Mouse (Mus musculus): Measurements from ENCODE around the gene Eno3. TPM values are rescaled to one million over a fixed set of nuclear protein-coding genes. Genes with fewer than 3 reads are reported as not detected.

Eno3 gene
- polyA plus RNA-seq, 1 experiment from 2014 or later: 126 TPM

DNA sequence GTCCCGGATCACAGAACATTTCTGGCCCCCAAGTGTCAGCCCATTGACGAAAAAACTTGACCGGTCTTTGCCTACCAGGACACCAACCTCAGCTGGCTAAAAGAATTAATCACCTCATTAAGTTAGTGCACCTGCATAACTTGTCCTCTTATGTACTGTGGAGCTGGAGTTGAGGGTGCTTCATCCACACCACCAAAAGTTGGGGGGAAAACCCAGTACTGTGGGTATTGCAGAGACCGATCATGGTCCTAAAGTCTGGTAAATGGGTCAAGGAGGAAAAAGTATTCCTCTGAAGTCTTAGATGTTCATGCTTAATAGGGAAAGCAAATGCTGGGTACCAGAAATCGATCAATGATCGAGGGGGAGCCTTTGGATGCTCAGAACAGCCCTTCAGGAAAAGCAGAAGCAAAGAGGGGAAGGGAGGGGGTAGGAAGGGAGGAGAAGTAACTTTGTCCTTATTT lies 4.1 kb upstream of the Eno3 start:
- Histone ChIP-seq H3K4me1 (ENCODE audit: control insufficient read depth, insufficient read depth, low read length) (peaks cover 58% of the 10 kb centered on the region), H3K4me3 (replicated peaks; ENCODE audit: low read length) (peak overlapping the region; percentile 100), H3K9ac (ENCODE audit: low read length) (peak overlapping the region; percentile 99), H3K27me3 (ENCODE audit: control insufficient read depth, insufficient read depth, low read length) (no peaks in the 10 kb centered on the region), H3K4me2 (ENCODE audit: low read depth, low read length) (peak overlapping the region; percentile 79), H3K9me3 (replicated peaks; ENCODE audit: control insufficient read depth, low read length) (no peaks in the 10 kb centered on the region), H3K27ac (ENCODE audit: low read length) (peak overlapping the region; percentile 99), H3K36me3 (ENCODE audit: control insufficient read depth, insufficient read depth, low read length) (peaks cover 19% of the 10 kb centered on the region)
- WGBS: 34% methylated on average over 6 of the region's 6 CpGs
- ATAC-seq (ENCODE audit: insufficient read depth, low FRiP score): no peak

DNA sequence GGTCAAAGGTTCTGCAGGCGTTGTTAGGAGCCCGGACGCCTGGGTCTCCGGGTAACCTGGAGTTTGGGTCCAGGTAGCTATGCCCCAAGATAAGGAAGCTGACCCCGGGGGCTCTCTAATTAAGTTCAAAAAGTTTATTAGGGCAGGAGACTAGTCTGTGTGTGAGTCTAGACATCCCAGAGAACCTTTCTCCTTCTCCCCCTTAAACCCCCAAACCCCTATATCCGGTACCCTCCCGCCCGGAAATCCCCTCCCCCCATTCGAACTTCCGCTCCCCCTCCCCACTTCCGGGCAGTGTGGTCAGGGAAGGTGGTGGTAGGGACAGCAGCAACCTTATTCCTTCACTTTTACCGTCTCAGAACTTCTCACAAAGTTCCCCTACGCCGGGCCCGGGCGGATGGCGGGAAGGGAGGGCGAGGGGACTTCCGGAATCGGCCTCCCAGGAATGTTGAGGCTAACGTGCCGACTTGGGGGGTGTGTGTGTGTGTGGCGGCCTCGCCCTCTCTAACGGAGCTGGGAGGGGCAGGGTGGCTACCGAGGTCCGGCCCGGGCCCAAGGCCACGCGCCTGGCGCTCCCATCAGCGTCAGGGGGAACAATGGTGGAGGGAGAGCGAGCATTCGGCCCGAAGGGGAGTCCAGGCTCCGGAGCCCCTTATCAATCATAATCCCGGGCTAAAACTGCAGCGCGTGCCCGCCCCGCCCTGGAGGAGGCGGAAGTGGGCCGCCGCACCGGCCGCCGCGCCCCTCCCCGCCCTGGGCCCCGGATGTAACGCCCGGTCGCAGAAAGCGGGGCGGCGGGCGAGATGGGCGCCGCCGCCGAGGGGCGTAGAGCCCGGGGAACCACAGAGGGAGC lies 3.4 kb upstream of the Eno3 start:
- H3K9ac ChIP-seq (ENCODE audit: low read length): peak overlapping the region; percentile 99
- H3K9me3 ChIP-seq (replicated peaks; ENCODE audit: control insufficient read depth, low read length): no peaks in the 10 kb centered on the region
- peaks cover 55% of the 10 kb centered on the region for H3K4me1 ChIP-seq (ENCODE audit: control insufficient read depth, insufficient read depth, low read length)
- H3K27ac ChIP-seq (ENCODE audit: low read length): peak overlapping the region; percentile 99
- peak; percentile 44 for ATAC-seq (ENCODE audit: insufficient read depth, low FRiP score)
- under 1% methylated on average over 54 of the region's 63 CpGs for WGBS
- peak overlapping the region; percentile 100 for H3K4me3 ChIP-seq (replicated peaks; ENCODE audit: low read length)
- H3K4me2 ChIP-seq (ENCODE audit: low read depth, low read length): peak overlapping the region; percentile 79
- H3K36me3 ChIP-seq (ENCODE audit: control insufficient read depth, insufficient read depth, low read length): peaks cover 19% of the 10 kb centered on the region
- no peaks in the 10 kb centered on the region for H3K27me3 ChIP-seq (ENCODE audit: control insufficient read depth, insufficient read depth, low read length)

- Histone ChIP-seq H3K27ac (ENCODE audit: low read length) (peak within 1 kb of the TSS; percentile 99), H3K4me3 (replicated peaks; ENCODE audit: low read length) (peak within 1 kb of the TSS; percentile 100), H3K4me1 (ENCODE audit: control insufficient read depth, insufficient read depth, low read length) (peaks cover 48% of the 10 kb centered on the region), H3K36me3 (ENCODE audit: control insufficient read depth, insufficient read depth, low read length) (peaks cover 16% of the 10 kb centered on the region), H3K4me2 (ENCODE audit: low read depth, low read length) (peak within 1 kb of the TSS; percentile 92), H3K9ac (ENCODE audit: low read length) (peak within 1 kb of the TSS; percentile 99), H3K9me3 (replicated peaks; ENCODE audit: control insufficient read depth, low read length) (no peaks in the 10 kb centered on the region), H3K27me3 (ENCODE audit: control insufficient read depth, insufficient read depth, low read length) (no peaks in the 10 kb centered on the region)
- WGBS: under 1% methylated on average over 60 of the region's 61 CpGs
- ATAC-seq (ENCODE audit: insufficient read depth, low FRiP score): peak; percentile 38
These were observed 2.6 kb upstream of the Eno3 start, which contains the start of gene Pfn1 for GRCm38 (mm10) chr11:70654198-70654922. Gene Pfn1 (minus strand): TSS chr11:70654644.

DNA sequence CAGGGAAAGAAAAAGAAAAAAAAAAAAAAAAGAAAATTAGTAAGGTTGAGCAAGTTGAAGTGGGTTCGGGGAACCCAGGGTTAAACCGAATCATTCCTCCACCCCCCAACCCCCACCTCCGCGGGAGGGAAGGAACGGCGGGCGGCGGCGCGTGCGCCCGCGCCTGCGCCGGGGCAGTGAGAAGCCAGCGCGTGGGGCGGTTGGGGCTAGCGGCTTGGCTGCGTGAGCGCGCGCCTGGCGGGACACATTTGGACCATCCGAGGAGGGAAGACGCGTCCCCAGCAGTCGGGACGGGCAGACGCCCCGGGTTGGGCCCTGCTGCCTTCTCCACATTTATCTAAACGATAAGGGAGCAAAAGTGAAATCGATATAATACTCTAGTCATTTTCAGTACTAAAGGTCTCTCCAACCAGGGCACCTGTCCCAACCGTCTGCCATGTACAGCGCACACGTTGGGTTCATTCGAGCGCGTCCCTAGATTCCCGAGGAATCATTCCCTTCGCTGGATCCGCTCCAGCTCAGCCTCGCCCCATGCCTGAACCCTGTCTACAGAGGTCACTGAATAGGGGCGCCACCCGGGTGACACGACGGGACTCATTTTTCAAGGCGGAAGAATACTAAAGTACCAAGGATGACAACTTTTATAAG lies 2.0 kb upstream of the Eno3 start:
- Histone ChIP-seq H3K27me3 (ENCODE audit: control insufficient read depth, insufficient read depth, low read length) (no peaks in the 10 kb centered on the region), H3K4me3 (replicated peaks; ENCODE audit: low read length) (peak overlapping the region; percentile 100), H3K4me1 (ENCODE audit: control insufficient read depth, insufficient read depth, low read length) (peaks cover 48% of the 10 kb centered on the region), H3K36me3 (ENCODE audit: control insufficient read depth, insufficient read depth, low read length) (peaks cover 12% of the 10 kb centered on the region), H3K9ac (ENCODE audit: low read length) (peak overlapping the region; percentile 99), H3K27ac (ENCODE audit: low read length) (peak overlapping the region; percentile 99), H3K9me3 (replicated peaks; ENCODE audit: control insufficient read depth, low read length) (no peaks in the 10 kb centered on the region), H3K4me2 (ENCODE audit: low read depth, low read length) (peak overlapping the region; percentile 92)
- peak; percentile 63 for ATAC-seq (ENCODE audit: insufficient read depth, low FRiP score)
- under 1% methylated on average over 48 of the region's 48 CpGs for WGBS

DNA sequence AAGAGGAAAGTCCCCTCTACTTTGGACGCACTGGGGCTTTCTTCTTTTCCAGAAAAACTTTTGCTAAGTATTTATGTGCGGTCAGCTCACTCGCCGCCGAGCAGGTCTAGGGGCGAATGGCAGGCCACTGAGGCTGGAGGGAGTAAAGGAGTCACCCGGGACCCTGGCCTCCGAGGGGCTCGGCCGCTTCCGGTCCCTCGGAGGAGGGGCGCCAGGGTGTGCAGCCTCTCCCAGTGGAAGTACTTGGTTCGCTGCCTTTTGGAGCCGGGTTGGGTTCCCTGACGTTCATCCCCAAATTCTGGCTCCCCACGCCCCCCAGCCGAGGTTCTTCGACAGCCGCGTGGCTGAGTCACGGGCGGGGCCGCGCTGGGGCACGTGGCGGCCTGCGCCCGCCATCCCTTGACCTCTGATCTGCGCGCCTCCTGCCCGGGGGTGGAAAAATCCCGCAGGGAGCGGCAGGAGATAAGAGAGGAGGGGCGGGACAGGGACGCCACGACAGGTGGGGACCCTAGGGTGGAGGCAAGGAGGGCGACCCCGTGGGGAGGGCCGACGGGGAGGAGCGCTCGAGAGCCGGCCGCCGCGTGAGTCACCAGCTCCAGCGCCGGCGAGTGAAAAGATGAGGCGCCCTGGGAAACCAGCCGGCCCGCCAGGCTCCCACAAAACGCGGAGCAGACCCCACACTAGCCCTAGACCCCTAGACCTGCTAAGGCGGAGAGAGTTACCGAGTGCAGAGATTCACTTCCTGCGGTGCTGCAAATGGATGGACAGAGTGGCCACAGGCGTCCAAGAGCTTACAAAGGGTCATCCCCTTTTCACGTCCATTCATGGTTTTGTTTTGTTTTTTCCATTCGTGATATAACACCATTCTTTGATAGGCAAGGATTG lies 1.2 kb upstream of the Eno3 start:
- H3K4me1 ChIP-seq (ENCODE audit: control insufficient read depth, insufficient read depth, low read length): peaks cover 41% of the 10 kb centered on the region
- under 1% methylated on average over 61 of the region's 61 CpGs for WGBS
- H3K27ac ChIP-seq (ENCODE audit: low read length): peak overlapping the region; percentile 99
- H3K9ac ChIP-seq (ENCODE audit: low read length): peak overlapping the region; percentile 99
- H3K27me3 ChIP-seq (ENCODE audit: control insufficient read depth, insufficient read depth, low read length): no peaks in the 10 kb centered on the region
- peaks cover 12% of the 10 kb centered on the region for H3K36me3 ChIP-seq (ENCODE audit: control insufficient read depth, insufficient read depth, low read length)
- peak overlapping the region; percentile 92 for H3K4me2 ChIP-seq (ENCODE audit: low read depth, low read length)
- no peaks in the 10 kb centered on the region for H3K9me3 ChIP-seq (replicated peaks; ENCODE audit: control insufficient read depth, low read length)
- peak overlapping the region; percentile 100 for H3K4me3 ChIP-seq (replicated peaks; ENCODE audit: low read length)
- peak; percentile 51 for ATAC-seq (ENCODE audit: insufficient read depth, low FRiP score)

DNA sequence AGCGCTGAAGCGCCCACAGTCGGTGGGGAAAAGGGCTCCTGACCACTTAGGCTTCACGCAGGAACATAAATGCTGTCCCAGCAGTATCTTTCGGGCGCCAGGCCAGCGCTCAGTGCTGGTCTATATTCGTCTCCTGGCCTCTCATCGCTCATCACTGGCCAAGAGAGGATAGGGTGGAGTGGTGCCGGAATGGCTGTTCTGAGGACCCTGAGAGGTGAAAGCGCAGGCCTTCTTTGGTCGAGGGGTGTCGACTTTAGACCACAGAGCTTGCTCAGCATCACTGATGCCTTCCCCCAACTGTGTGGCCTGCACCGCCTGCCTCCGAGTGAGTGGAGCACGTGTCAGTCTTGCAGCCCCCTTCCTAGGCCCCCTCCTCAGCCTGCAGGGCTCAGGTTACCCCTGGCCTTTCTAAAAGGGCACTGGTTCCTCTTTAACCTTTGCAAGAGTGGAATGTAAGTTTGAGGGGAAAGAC lies 510 bp upstream of the Eno3 start:
- WGBS: 9% methylated on average over 16 of the region's 16 CpGs
- Histone ChIP-seq H3K27ac (ENCODE audit: low read length) (peak overlapping the region; percentile 99), H3K4me3 (replicated peaks; ENCODE audit: low read length) (peak overlapping the region; percentile 100), H3K36me3 (ENCODE audit: control insufficient read depth, insufficient read depth, low read length) (peaks cover 9% of the 10 kb centered on the region), H3K27me3 (ENCODE audit: control insufficient read depth, insufficient read depth, low read length) (no peaks in the 10 kb centered on the region), H3K4me1 (ENCODE audit: control insufficient read depth, insufficient read depth, low read length) (peaks cover 34% of the 10 kb centered on the region), H3K9me3 (replicated peaks; ENCODE audit: control insufficient read depth, low read length) (no peaks in the 10 kb centered on the region), H3K9ac (ENCODE audit: low read length) (peak overlapping the region; percentile 99), H3K4me2 (ENCODE audit: low read depth, low read length) (peak overlapping the region; percentile 92)
- ATAC-seq (ENCODE audit: insufficient read depth, low FRiP score): no peak

DNA sequence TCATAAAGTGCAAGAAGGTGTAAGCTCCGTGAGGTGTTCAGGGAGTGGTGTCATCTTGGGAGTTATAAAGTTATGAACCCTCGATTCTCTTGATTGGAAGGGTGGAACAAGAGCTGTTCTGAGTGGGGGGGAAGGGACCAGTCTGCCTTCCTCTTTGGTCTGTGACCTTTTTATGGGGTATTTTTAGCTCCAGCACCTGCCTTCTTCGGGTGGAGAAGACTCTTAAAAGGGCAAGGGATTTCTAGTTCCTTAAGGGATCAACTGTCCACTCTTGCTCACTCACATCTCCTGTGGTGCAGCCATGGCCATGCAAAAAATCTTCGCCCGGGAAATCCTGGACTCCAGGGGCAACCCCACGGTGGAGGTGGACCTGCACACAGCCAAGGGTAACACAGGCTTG lies 571 bp downstream of the Eno3 start:
- 0 out of 2 replicates have a peak, but pooled peaks cover under 1% of the 10 kb centered on the region for H3K36me3 ChIP-seq (ENCODE audit: control insufficient read depth, insufficient read depth, low read length)
- H3K4me3 ChIP-seq (replicated peaks; ENCODE audit: low read length): no peak overlapping the region
- 50% methylated on average over 6 of the region's 6 CpGs for WGBS
- H3K9ac ChIP-seq (ENCODE audit: low read length): no peak overlapping the region
- no peak overlapping the region for H3K4me2 ChIP-seq (ENCODE audit: low read depth, low read length)
- 0 out of 2 replicates have a peak overlapping the region, but pooled peaks have one; percentile 99 for H3K27ac ChIP-seq (ENCODE audit: low read length)
- no peaks in the 10 kb centered on the region for H3K9me3 ChIP-seq (replicated peaks; ENCODE audit: control insufficient read depth, low read length)
- ATAC-seq (ENCODE audit: insufficient read depth, low FRiP score): no peak
- H3K27me3 ChIP-seq (ENCODE audit: control insufficient read depth, insufficient read depth, low read length): no peaks in the 10 kb centered on the region
- peaks cover 24% of the 10 kb centered on the region for H3K4me1 ChIP-seq (ENCODE audit: control insufficient read depth, insufficient read depth, low read length)

DNA sequence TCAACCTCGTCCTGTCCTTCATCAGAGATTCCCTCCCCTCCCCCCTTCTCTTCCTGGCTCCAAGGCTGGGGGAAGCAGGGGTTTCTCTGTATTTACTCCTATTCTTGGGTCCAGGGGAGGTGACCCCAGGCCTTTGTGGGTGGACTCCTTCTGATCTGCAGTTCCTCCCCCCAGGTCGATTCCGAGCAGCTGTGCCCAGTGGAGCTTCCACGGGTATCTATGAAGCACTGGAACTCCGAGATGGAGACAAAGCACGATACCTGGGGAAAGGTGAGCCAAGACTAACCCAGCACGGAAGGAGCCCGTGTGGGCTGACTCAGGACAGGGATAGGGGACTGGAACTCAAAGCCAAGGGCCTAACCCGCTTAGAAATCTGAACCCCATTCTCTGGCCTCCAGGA lies 989 bp downstream of the Eno3 start:
- WGBS: 55% methylated on average over 9 of the region's 9 CpGs
- Histone ChIP-seq H3K4me2 (ENCODE audit: low read depth, low read length) (no peak overlapping the region), H3K27ac (ENCODE audit: low read length) (no peak overlapping the region), H3K9ac (ENCODE audit: low read length) (no peak overlapping the region), H3K4me3 (replicated peaks; ENCODE audit: low read length) (no peak overlapping the region), H3K36me3 (ENCODE audit: control insufficient read depth, insufficient read depth, low read length) (no peaks in the 10 kb centered on the region), H3K27me3 (ENCODE audit: control insufficient read depth, insufficient read depth, low read length) (no peaks in the 10 kb centered on the region), H3K4me1 (ENCODE audit: control insufficient read depth, insufficient read depth, low read length) (peaks cover 20% of the 10 kb centered on the region), H3K9me3 (replicated peaks; ENCODE audit: control insufficient read depth, low read length) (no peaks in the 10 kb centered on the region)
- ATAC-seq (ENCODE audit: insufficient read depth, low FRiP score): no peak

Data from stomach, embryonic 16.5 days (tissue).